Mouse (Mus musculus) induced T-regulatory cell, adult 2 months (primary cell): ENCODE measurements around the gene Hmgb1.

Experiments used
- DNase-seq: peaks from one replicate; pipeline ENCODE4 v3.0.0-alpha.2; 2012; ENCODE audit warnings: low read depth

Hmgb1 gene

DNA sequence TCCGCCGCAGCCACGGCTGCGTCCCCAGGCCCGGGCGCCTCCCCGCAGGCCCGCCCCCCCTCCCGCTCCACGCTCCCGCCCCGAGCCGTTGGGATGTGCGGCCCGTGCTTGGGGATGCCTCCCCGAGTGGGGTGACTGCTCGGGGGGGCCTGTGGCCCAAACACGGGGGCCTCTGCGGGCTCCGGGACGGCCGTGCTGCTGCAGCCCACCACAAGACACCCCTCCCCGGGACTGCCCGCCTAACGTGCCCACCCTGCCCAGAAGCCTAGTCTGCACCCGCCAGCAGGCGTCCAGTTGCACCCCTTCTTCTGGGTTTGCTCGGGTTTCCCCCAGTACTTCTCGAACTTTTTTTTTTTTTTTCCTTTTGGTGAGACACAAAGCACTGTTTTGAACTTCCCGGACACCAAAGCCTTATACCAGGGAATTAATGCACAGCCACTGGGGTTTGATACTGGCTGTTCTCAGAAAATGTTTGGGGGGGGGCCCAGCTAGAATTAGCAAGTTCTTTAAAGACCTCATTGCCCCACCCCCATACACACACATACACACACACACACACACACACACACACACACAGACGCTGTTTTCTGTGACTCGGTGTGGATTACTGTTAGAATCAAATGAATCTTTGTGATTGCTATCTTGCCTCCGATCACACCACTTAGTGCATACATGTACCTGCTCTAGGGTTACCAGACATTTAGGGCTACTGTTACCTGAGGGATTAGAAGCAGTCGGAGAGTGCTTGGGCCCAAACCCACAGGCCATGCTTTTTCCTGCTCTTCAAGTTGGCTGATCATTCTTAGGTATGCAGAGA, 130.7 kb downstream of the Hmgb1 start:
- DNase-seq: peak; percentile 61

- peak; percentile 99 for DNase-seq
These were observed 131.6 kb downstream of the Hmgb1 start for GRCm38 (mm10) chr5:149052421-149053338.

DNA sequence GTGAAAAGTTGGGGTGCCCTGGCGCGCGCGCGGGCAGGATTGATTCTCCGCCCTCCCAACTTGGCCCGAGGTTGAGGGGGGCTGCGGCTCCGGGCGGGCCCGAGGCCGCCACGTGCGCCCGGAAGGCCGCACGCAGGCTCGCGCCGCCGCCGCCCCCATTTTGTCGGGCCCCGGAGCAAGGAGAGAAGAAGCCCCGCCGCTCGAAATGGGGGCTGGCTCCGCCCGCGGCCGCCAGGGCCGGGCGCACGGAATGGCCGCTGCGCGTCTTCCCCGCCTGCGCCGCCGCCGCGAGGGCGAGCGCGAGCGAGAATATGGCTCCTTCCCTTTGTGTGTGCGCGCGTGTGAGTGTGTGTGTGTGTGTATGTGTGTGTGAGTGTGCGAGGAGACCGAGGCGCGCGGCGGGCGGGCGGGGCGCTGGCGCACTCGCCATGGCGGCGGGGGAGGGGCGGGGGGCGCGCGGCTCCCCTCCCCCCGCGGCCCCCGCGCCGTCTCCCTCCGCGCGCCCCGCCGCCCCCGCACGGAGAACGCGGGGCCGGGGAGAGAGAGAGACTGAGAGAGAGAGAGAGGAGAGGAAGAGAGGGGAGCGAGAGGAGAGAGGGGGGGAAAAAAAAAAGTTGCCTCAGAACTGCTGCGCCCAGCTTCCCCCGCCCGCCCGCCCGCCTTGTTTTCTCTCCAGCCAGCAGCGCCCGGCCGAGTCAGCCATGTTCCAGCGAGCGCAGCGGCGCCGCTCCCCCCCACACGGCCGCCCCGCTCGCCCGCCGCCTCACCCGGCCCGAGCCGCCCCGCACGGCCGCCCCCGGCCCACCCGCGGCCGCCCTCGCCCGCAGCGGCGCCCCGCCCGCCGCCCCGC, 132.5 kb downstream of the Hmgb1 start:
- DNase-seq: peak; percentile 86

- DNase-seq: peak; percentile 79
These were observed 133.1 kb downstream of the Hmgb1 start for GRCm38 (mm10) chr5:149051194-149051570.

DNA sequence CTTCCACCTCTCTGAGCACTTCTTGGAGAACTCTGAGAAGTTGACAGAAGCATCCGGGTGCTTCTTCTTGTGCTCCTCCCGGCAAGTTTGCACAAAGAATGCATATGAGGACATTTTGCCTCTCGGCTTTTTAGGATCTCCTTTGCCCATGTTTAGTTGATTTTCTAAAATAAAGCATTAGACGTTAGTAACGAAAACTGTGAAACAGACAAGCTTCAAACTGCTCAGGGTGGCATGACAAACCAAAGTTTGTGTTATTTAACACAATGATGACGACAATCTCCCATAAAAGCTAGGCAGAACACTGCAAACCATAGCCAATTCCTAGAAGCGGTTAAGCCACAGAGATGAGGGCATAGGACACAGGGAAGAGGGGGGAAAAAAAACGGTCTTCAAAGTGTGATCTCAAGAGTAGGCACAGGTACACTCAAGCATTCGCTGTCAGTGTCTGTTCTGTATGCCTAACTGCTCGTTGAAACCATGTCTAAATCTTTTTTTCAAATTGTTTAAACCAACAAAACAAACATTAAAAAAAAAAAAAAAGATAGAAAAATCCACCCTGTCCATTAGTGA, 133.6 kb downstream of the Hmgb1 start:
- DNase-seq: no peak

- DNase-seq: peak; percentile 28
These were observed 134.9 kb downstream of the Hmgb1 start for GRCm38 (mm10) chr5:149049435-149049834.

DNA sequence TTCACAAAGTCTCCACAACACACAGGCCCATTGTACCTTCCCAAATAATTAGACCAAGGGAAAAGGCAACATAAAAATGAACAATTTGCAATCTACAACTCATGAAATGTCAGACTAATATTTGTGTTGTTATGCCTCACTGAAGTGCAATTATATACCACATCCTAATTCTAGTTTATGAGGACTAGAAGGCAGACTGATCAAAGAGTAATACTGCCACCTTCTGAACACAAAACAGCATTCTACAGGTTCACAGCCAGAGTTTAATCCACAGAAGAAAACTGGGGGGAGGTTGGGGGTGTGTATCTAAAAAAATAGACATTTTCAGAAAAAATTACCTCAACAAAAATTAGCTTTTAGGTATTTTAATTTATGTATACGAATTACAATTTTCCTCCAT, 135.3 kb downstream of the Hmgb1 start:
- peak; percentile 54 for DNase-seq

DNA sequence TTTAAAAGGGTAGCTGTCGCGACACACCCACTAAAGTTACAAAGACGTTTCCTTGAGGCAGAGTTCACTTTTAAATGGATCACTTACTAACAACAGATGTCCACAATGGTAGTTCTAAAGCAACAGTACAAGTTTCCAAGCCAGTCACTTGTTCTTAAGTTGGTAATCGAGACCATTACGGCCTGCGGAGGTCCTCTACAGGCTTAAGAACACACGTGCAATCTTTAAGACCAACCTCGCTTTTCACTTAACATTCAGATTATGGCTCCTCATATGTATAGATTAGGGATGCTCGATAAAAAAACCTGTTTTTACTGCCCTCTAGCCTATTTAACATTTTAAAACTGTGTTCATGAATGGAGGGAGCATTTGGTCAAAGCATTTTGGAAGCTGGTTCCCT, 137.6 kb downstream of the Hmgb1 start:
- no peak for DNase-seq

GRCm38 (mm10) chr5:149045470-149046085, 138.7 kb downstream of the Hmgb1 start:
- no peak for DNase-seq

DNA sequence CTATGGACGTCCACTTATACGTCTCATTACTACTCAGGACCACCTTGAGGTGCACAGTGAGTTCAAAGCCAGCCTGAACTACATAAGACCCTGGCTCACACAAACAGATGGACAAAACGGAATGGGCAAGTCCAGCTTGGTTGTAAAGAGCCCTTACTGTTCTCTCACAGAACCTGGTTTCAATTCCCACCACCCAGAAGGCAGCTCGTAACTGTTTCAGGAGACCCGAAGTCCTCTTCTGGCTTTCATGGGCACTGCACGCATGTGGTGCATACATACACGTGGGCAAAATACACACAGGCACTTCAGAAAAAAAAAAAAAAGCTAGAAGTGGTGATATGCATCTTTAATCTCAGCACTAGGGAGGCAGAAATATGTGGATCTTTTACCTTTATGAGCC, 139.2 kb downstream of the Hmgb1 start:
- DNase-seq: no peak

GRCm38 (mm10) chr5:149044067-149044466, 140.2 kb downstream of the Hmgb1 start:
- no peak for DNase-seq

DNA sequence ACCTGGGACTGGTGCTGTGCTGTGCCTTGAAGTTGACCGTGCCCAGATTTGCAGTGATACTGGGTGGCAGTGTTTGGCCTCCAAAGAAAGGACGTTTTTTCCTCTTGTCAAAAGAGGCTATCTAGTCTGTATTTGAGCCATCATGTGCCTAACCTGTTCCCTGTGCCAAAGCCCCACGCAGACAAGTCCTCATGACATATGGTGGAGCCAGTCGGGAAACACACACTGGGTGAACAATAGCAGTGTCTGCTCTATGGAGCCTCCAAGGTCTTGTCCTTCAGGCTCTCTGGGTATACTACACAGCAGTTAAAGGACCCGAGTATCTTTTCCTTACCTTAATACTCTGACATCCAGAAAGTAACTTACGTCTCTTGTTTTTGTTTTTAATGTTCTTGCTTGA, 141.0 kb downstream of the Hmgb1 start:
- DNase-seq: no peak

DNA sequence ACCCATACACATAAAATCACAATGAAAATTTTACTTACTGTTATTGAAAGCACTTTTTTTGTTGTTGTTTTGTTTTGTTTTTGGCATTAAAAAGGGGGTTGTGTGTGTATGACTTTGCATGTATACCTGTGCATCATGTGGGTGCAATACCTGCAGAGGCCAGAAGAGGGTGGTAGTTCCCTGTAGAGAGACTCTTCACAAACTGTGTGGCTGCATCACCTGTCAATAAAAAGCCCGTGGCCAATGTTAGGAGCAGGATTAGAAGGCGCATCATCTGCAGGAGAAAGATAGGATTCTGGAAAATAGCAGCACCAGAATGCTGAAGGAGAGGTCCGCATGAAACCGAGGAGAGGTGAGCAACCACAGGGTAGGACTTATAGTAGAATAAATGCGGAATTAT, 144.5 kb downstream of the Hmgb1 start:
- DNase-seq: peak; percentile 81

GRCm38 (mm10) chr5:149037729-149038128, 146.6 kb downstream of the Hmgb1 start:
- no peak for DNase-seq

DNA sequence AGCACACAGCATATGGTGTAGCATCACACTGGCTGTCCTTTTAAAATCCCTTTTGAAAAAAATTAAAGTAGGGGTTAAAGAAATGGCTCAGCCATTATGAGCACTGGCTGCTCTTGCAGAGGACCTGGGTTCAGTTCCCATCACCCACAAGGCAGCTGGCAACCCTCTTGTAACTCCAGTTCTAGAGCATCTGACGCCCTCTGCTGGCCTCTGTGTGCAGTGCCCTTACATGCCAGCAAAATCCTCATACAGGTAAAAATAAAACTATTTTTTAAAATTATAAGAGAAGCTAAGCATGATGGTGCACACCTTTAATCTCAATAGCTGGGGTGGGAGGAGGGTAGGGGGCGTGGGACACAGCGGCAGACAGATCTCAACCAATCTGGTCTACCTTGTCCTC, 147.4 kb downstream of the Hmgb1 start:
- DNase-seq: no peak

DNA sequence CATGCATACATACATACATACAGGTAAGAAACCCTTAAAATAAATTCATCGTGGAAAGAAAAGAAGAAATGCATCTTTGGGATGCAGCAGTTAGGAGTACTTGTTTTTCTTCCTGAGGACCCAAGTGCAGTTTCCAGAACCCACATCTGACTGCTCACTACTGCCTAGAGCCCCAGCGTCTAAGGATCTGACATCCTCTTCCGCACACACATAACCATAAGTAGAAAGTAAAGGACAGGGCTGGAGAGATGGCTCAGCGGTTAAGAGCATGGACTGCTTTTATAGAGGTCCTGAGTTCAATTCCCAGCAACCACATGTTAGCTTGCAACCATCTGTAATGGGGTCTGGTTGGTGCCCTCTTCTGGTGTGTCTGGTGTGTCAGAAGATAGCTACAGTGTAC, 151.9 kb downstream of the Hmgb1 start:
- no peak for DNase-seq

DNA sequence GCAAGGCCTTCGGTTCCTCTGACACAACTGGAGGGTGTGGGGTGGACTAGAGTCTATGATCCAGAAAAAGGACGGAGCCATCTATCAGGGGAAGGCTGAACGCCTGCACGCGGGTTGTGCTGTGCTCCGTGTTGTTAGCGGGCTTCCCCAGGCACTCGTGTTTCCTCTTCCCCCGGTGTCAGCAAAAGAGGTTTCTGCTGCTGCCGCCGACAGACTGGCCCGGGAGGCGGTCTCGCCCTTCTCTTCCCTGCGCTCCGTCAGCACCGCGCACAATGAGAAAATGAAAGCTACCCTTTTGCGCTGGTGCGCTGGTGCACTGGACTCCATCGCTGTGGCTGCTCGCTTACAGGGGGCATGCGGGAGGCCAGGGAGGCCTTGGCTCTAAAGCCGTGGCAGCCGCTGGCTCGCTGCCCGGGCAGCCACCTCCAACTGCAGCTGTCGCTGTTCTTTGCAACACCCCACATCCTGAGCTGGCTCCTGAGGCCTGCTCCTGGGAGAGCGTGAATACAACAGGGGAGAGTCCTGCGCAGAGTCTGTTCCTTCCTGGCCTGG, 153.0 kb downstream of the Hmgb1 start:
- peak; percentile 84 for DNase-seq

DNA sequence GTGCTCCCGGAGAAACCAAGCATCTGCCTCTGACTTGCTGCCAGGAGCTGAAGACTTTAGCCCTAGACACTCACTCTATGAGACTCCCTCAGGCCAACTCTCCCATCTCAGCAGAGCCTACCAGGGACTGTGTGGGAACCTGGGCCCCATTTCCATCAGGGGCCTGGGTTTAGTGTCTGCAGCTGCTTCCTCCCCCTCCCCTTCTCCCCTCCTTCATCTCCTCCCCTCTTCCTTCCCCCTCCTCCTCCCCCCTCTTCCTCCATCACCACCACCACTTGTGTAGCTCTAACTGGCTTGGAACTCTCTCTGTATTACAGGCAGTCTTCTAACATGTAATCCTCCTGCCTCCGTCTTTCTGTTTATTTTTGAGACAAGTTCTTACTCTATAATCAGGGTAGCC, 154.2 kb downstream of the Hmgb1 start:
- peak; percentile 30 for DNase-seq

DNA sequence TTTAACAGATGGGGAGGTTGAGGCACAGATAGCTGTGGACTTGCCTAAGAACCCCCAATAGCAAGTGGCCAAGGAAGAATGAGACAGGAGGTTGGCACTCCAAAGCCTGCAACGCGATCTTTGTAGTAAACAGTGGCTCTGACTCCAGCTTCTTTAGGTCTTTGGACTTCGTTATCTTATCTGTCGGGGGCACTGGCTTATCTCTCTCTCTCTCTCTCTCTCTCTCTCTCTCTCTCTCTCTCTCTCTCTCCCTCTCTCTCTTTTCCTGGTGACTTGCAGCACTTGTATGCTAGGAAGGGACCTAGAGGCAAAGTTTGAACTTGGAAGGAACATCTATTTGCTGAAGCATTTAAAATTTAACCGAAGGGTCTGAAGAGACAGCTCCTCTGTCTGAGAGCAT, 155.9 kb downstream of the Hmgb1 start:
- DNase-seq: no peak

GRCm38 (mm10) chr5:149027389-149027788, 156.9 kb downstream of the Hmgb1 start:
- peak; percentile 40 for DNase-seq

DNA sequence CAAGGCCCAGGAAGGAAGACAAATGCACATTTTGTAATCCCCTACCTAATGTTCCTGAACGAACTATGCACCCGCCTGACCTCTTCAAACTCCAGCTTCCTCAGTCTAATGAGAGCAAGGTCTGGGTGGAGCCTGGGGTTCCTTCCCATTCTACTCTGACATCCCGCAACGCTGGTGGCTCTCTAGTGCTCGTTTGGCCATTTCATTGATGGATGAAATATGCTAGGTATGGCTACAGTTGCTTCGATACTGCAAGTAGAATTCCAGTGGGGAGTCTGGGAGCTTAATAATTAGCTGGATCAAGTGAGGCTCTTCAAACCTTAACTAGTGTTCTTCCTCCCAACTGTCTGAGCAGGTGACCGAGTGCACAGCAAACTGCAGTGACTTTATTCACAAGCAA, 163.2 kb downstream of the Hmgb1 start:
- no peak for DNase-seq
